Mouse (Mus musculus) left cerebral cortex, adult 2 months (tissue): Measurements from ENCODE around the gene Rbm38. TPM values are rescaled to one million over a fixed set of nuclear protein-coding genes. Genes with fewer than 3 reads are reported as not detected.

Experiments used
- DNase-seq, 2 experiments: peaks; one replicate each; pipeline ENCODE4 v3.0.0; 2021 to 2022; ENCODE audit warnings: low spot score in 2 of 2, mixed read lengths in 1 of 2; ENCODE audit errors: extremely low spot score in 1 of 2
- H3K27ac ChIP-seq: fragments of 200-600 bp; 2 replicates; pipeline ENCODE4 v1.8.1; 2022
- H3K4me3 ChIP-seq: fragments of 200-600 bp; 2 replicates; pipeline ENCODE4 v1.8.1; 2022
- CTCF ChIP-seq: fragments of 200-600 bp; IDR thresholded peaks from 2 replicates; pipeline ENCODE4 v1.8.1; 2022; ENCODE audit warnings: antibody characterized with exemption, mild to moderate bottlenecking, moderate library complexity
- intact Hi-C: fragments of 180-260 bp; cut with DNase I; formaldehyde crosslinking; loops from one replicate; pipeline ENCODE4 v1.15.1; 2025
- total RNA-seq, 2 experiments: library from RNA; stranded (reverse); gene quantifications; 2 replicates each; pipeline ENCODE4 v1.2.3; 2021

The Rbm38 gene
- total RNA-seq, 2 experiments from 2014 or later, result 3.5 to 4.7 TPM

- Histone ChIP-seq H3K27ac (no peak overlapping the region), H3K4me3 (no peak overlapping the region)
- intact Hi-C loops, result no loop called here
- no peak for TF ChIP-seq CTCF
- DNase-seq, result no peak
Observed at GRCm38 (mm10) chr2:173027169-173027823, 7.0 kb downstream of the Rbm38 start.

DNA sequence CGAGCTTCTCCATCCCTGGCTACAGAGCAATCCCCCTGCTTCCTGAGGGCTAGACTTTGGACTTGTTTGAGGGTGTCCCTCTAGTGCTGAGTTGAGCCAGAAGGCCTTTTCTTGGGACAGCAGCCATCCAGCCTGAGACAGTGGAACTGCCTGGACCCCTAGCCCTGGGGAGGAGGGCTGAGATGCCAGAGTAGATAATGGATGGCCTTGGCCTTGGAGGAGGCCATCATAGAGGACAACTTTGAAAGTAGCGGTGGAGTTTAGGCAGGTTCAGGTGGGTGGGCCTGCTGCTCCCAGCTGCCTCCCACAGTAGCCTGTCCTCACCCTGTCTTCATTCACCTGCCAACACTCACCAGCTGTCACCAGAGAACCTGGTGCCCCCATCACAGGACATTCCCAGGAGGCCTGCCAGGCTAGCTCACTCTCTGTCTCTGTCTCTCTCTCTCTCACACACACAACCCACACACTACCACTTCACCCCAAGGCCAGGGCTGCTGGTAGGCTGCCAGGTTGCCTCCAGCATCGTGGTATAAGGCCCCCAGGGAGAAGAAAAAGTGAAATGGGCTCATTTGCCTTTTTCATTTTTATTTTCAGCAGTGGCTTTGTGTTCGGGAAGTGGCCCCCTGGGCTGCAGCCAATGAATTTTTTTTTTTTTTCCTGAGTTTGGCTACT, 7.7 kb downstream of the Rbm38 start:
- H3K4me3 ChIP-seq, result no peak overlapping the region
- intact Hi-C loops, result no loop called here

GRCm38 (mm10) chr2:173028508-173029031, 8.3 kb downstream of the Rbm38 start:
- intact Hi-C loops, result no loop called here
- H3K4me3 ChIP-seq, result no peak overlapping the region
- TF ChIP-seq CTCF, result no peak; the same call in 1 of the 2 replicates
- H3K27ac ChIP-seq, result no peak overlapping the region
- no peak for DNase-seq

More for the DNA sequence above, 7.7 kb downstream of the Rbm38 start:
- no peak for DNase-seq
- no peak overlapping the region for H3K27ac ChIP-seq
- TF ChIP-seq CTCF, result no peak

DNA sequence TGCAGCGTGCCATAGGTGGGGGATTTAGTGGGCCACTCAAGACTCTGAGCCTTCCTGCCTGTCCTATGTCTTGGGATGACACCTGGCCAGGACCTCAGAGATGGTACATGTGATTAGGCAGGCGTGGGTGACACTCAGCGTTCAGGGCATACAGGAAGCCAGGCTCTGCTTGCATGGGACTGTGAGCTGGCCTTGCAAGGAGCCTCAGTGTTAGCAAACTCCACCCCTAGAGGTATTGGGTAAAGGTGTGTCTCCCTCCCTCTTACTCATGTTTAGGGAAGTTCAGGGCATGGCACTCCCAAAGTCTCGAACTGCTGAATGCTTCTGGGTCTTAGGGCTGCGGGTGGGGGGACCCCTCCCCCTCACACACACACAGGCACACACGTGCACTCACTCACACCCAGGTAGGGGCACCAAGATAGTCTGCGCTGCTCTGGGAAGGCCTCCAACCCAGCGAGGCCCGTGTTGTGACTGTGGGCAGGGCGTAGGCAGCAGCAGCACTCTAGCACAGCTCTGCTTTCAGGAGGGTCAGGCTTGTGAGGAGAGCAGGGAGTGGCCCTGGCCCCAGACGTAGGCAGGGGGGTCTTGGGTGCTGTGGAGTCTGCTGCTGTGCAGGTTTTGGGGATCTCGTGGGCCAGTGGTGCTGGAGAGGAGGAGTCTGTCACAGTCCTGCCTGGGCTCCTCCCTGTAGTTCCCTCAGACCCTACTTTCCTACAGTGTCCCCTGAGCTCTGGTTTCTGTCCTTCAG, 10.5 kb downstream of the Rbm38 start:
- Histone ChIP-seq H3K27ac (no peak overlapping the region), H3K4me3 (no peak overlapping the region)
- no peak for DNase-seq
- TF ChIP-seq CTCF, result no peak
- intact Hi-C loops, result no loop called here

DNA sequence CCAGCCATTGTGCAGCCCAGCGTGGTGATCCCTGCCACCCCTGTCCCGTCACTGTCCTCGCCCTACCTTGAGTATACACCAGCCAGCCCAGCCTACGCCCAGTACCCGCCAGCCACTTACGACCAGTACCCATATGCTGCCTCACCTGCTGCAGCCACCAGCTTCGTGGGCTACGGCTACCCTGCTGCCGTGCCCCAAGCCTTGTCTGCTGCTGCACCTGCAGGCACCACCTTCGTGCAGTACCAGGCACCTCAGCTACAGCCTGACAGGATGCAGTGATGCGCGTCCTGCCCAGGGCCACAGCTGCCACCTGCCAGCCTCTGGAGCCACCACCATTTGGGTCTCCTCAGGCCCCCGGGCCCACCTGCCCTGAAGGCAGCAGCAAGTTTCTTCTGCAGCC, 13.2 kb downstream of the Rbm38 start:
- intact Hi-C loops, result no loop called here
- no peak overlapping the region for H3K27ac ChIP-seq
- TF ChIP-seq CTCF, result no peak
- DNase-seq, result no peak
- H3K4me3 ChIP-seq, result no peak overlapping the region

- H3K4me3 ChIP-seq, result no peak overlapping the region
- TF ChIP-seq CTCF, result no peak
- no peak overlapping the region for H3K27ac ChIP-seq
- intact Hi-C loops, result no loop called here
- DNase-seq, result no peak
Observed at GRCm38 (mm10) chr2:173034998-173035397, 14.7 kb downstream of the Rbm38 start.

DNA sequence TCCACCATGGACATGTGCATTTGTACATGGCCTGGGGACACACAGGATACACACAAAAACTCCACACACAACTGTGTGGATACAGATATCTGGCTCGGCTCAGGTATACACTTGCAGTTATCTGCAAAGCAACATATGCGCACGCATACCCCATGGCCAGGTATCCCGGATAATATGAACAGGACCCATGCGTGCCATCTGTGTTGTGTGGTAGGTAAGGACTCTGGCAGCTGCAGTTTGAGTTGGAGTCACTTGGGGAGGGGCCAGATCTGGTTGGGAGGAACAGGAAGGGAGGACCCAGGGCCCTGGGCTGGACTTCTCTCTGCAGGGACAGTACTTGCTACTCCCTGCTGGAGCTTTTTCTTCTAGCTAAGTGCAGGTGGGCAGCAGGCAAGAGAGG, 15.4 kb downstream of the Rbm38 start:
- no peak for TF ChIP-seq CTCF
- intact Hi-C loops, result no loop called here
- Histone ChIP-seq H3K27ac (no peak overlapping the region), H3K4me3 (no peak overlapping the region)
- DNase-seq, result no peak

GRCm38 (mm10) chr2:173036055-173036454, 15.8 kb downstream of the Rbm38 start:
- DNase-seq, result no peak
- Histone ChIP-seq H3K27ac (no peak overlapping the region), H3K4me3 (no peak overlapping the region)
- no peak for TF ChIP-seq CTCF
- intact Hi-C loops, result no loop called here

GRCm38 (mm10) chr2:173036611-173037010, 16.3 kb downstream of the Rbm38 start:
- no peak overlapping the region for H3K27ac ChIP-seq
- DNase-seq, result no peak
- TF ChIP-seq CTCF, result no peak
- H3K4me3 ChIP-seq, result no peak overlapping the region
- intact Hi-C loops, result no loop called here

DNA sequence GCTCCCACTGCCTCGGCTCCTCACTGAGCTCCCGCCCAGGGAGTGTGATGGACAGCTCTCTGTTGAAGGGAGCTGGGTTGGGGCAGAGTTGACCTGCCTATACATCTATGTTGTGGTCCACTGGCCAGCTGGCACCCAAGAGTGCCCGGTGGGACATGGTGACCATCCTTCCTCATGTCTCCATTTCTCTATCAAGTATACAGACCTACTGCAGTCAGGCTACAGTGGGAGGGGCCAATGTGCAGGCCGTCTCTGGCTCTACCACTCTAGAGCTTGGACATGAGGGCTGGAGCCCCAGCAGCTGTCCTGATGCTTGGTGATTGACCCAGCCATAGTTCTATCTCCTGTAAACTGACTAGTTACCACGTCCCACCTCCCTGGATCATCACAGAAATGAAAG, 17.0 kb downstream of the Rbm38 start:
- Histone ChIP-seq H3K4me3 (no peak overlapping the region), H3K27ac (no peak overlapping the region)
- no peak for TF ChIP-seq CTCF
- intact Hi-C loops, result no loop called here
- DNase-seq, result no peak

DNA sequence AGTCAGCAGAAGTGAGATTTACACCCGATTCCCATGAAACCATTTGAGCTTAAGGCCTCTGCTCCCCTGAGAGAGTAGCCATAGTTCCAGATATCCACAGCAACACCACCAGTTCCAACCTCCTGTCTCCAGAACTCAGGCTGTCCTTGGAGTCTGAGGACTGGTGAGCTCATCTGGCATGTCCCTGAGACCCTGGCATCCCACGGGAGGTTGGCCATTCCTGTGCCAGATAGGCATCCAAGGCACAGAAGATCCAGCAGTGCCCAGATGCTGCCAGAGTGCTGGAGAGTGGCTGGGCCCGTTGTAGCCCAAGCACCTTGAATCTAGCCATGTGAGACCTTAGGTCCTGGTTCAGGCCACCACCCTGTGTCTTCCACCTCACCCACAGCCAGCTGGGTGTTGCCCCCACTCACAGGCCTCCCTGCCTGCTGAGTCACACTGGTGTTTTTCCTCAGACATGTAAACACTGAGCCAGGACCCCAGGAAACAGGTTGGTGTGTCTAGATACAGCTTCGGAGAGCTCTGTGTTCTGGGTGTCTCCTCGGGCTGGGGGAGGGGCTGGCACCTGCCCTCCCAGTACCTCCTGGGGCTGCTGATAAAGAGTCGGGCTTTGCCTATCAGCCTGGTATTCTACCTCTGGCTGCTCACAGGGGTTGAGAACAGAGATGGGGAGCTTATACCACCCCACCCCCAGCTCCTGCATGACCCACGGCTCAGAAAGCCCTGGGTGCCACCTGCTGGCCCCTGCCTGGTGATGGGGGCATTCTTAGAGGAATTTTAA, 17.7 kb downstream of the Rbm38 start:
- no peak for TF ChIP-seq CTCF
- no peak for DNase-seq
- intact Hi-C loops, result no loop called here
- no peak overlapping the region for H3K4me3 ChIP-seq
- no peak overlapping the region for H3K27ac ChIP-seq
